23 mouse cellular contexts compared by ENCODE assay signal in the genomic region with DNA sequence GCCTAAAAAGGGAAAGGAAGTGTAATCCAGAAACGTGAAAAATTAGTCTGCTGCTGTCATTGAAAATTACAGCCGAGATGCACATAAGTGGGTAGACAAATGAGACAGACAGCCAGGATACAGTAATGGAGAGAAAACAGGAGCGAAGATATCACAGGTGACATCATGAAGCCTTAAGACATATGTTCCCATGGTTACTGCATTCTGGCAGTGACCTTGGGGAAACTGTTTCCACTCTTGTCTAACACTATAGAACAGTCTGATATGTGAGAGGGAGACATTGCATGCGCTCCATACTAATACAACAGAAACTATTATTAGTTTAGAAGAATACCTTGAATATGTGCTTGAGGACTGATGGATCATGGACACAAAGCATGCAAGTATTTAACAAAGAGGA.
"Had no signal": no experiment of that assay in that cellular context is flagged by ENCODE, and none has a peak within 500 bp of the region (broad histone marks: within the 10 kb centered on the region; RNA-seq: fewer than 3 reads in every experiment).

No protein-coding gene starts in this region.

- H3K27ac ChIP-seq: kidney, embryonic 15.5 days; limb, embryonic 12.5 days; limb, embryonic 15.5 days; liver, embryonic 14.5 days; macrophage; neural tube, embryonic 13.5 days; stomach, postnatal 0 days had no signal

- H3K9me3 ChIP-seq: kidney, embryonic 15.5 days; limb, embryonic 12.5 days; limb, embryonic 15.5 days; neural tube, embryonic 13.5 days had no signal

- H3K4me3 ChIP-seq: kidney, embryonic 15.5 days; limb, embryonic 12.5 days; limb, embryonic 15.5 days; myocyte; neural tube, embryonic 13.5 days had no signal

- DNase-seq: kidney, adult 11 months; kidney, adult 8-10 months; kidney, postnatal 10 days; kidney, postnatal 36 days; left cerebral cortex, postnatal 4 days; liver, postnatal 0 days; lung, embryonic 14.5 days; right cerebral cortex, adult 18-20 months; right cerebral cortex, postnatal 14 days; right cerebral cortex, postnatal 4 days; thymus, adult 2 months; thymus, postnatal 14 days; thymus, postnatal 4 days had no signal

- H3K4me1 ChIP-seq: kidney, embryonic 15.5 days; limb, embryonic 15.5 days; neural tube, embryonic 13.5 days had no signal

- H3K27me3 ChIP-seq: kidney, embryonic 15.5 days; limb, embryonic 12.5 days; limb, embryonic 15.5 days; neural tube, embryonic 13.5 days had no signal

- ATAC-seq: liver, postnatal 0 days; lung, postnatal 0 days had no signal

- H3K36me3 ChIP-seq: kidney, embryonic 15.5 days; limb, embryonic 12.5 days; limb, embryonic 15.5 days; neural tube, embryonic 13.5 days had no signal

- H3K9ac ChIP-seq: kidney, embryonic 15.5 days; limb, embryonic 12.5 days; limb, embryonic 15.5 days; liver, embryonic 14.5 days; liver, postnatal 0 days; lung, embryonic 14.5 days; neural tube, embryonic 13.5 days had no signal

- H3K4me2 ChIP-seq: kidney, embryonic 15.5 days; limb, embryonic 12.5 days; limb, embryonic 15.5 days; liver, embryonic 11.5 days; lung, embryonic 14.5 days; neural tube, embryonic 13.5 days had no signal
